Mouse (Mus musculus) lung, embryonic 16.5 days (tissue): ENCODE measurements around the gene Rgs5. TPM values are rescaled to one million over a fixed set of nuclear protein-coding genes. Genes with fewer than 3 reads are reported as not detected.

Source experiments
- polyA plus RNA-seq: library from polyadenylated mRNA; unstranded; fragments of >200 nt; fragmentation: Nextera tagmentation; extraction: Ambion mirVana; gene quantifications from 2 replicates; pipeline ENCODE4 v1.2.1, GENCODE M21; 2015

Rgs5 gene
- polyA plus RNA-seq, 1 experiment from 2014 or later: 9.7 TPM

Other genes with a start within 250 kb of the Rgs5 start
- gene Nuf2, start 124.0 kb upstream of the Rgs5 start, polyA plus RNA-seq: 64.7 and 67.0 TPM in 2 replicates
- gene Rgs4, start 92.1 kb downstream of the Rgs5 start, polyA plus RNA-seq: 5.1 and 6.6 TPM in 2 replicates